Mouse (Mus musculus) kidney, postnatal 36 days (tissue): ENCODE data around the gene Smim13.
"Not testable (repeated sequence)": the region's sequence is repeated elsewhere in the genome, so short reads cannot be mapped to it uniquely, and the experiment has no call there.

ENCODE experiments used
- DNase-seq, 2 experiments: peaks; one replicate each; pipeline ENCODE4 v3.0.0; 2021 to 2022; ENCODE audit warnings: mixed read lengths in 2 of 2

Smim13 gene

DNA sequence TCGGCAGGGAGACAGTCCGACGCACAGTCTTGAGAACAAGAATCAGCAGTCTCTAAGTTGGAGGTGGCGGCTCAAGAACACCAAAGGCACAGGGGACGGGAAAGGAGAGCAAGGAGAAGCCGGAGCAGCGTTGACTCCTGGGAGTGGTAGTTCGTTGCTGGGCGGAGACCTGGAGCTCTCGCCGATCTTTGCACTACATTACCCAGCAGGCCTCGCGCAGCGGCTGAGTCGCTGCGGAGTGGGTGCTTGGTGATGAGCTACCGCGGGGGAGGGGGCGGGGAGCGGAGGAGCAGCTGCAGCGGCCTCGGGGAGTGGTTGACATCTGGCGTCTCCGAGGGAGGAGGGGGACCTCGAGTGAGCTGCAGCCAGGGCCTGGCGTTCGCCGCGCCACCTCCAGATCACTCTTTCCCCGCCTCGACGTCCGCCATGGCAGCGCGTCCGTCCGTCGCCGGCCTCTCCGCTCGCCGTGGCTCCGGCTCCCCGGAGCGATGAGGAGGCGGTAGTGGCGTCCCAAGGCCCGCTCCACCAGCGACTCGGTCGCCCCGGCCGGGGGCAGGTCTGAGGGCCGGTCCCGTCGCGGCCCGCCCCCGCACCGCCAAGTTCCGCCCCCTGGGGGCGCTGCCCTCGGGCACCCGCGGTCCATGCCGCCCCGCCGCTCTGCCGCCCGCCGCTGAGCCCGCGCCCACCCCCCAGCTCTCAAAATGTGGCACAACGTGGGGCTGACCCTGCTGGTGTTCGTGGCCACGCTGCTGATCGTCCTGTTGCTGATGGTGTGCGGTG is at the start of gene Smim13:
TSS of gene Smim13 (plus strand) at position 307 of the 780 bp plus-strand sequence.
- DNase-seq: peak; percentile 95 to 97

DNA sequence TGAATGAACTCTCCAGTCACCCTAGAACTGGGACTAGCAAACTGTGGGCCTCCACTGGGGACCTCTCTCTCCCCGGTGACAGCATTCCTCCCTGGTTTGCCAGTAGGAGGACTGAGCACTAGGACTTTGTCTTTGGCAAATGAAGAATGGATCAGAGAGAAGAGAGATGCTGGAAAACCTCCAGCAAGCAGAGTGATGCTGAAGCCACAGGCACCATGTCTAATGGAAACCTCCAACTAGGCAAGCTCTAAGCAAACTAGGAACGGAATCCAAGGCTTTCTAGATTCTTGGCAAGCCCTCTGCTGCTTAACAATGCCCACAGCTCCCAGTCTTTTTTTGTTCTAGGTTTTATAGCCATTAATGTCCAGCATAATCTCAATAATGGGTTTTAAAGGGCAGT is 48.8 kb upstream of the Smim13 start:
- no peak for DNase-seq

DNA sequence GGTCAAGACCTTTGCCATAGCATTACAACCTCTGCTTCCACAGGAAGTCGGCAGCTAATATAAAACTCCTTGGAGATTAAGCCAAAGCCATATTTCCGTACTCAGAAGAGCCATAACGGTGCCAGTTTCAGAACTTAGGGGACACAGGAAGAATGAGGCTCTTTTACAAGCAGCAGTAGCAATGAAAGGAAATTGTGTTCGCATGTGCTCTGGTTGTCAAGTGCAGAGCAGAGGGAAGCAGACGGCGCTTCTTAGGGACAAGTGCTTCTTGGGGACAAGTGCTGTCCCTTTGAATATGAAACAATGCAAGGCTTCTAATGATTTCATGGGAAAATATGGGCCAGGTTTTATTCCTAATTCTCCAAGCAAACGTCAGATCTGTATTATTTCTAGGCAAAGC is 46.4 kb upstream of the Smim13 start:
- no peak for DNase-seq

DNA sequence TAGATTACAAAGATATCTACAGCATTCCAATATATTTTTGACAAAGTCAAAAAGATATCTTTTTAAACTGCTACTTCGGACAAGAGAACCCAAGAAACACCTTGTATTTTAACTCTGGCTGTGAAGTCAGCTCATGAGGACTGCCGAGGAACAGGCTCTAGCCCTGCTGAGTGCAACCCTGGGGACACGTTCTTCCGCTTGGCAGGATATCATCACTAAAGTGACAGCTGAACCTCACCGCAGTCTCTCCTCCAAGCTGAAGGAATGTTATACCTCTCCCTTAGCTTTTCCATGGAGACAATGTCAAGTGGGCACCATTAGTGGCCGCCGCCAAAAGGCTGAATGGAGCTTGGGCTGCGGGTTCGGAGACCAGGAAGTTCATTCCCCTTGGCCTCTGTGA is 46.0 kb upstream of the Smim13 start:
- DNase-seq: no peak

DNA sequence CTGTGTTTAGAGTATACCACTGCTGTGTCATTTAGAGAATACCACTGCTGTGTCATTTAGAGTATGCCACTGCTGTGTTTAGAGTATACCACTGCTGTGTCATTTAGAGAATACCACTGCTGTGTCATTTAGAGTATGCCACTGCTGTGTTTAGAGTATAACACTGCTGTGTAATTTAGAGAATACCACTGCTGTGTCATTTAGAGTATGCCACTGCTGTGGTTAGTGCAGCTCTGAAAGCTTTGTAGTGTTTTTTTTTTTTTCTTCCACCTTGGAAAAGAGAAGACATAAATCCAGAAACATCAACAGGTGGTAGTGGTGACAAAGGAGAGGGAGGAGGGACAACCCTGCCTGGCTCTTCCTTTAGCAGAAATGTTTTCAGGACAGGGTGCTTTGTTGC is 44.1 kb upstream of the Smim13 start:
- DNase-seq: not testable (repeated sequence)

DNA sequence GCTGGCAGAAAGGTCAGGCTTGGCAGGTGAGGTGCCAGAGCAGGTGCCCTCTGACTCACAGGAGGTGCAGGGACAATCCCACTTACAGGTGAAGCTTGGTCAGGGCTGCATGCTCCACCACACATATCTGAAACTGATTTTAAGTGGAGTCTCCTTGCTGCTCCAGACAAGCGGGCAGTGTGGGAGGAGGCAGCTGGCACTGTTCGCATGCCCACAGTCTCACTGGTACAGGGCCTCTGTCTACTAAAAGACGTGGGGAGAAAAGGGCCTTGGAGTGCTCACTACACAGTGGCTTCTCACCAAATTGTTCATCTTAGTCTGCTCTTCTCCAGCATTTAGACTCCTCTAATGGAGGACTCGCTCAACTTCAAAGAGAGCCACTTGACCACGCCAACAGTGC is 43.4 kb upstream of the Smim13 start:
- DNase-seq: no peak

DNA sequence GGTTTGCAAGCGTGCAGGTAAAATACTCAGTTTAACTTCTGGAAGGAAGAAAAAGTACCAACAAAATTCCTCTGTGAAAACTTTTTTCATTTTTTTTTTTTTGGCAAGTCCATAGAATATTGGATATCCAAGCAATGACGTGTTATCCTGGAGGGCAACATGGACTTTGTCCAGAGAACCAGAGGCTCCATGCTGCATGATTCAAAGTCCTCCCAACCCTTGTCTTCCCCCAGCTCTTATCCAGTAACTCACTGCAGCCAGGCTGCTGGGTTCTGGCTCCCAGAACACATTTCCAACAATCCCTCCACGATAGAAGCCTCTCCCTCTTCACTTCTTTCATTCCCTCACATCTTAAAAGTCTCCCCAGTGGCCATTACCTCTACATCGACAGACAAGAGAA is 38.4 kb upstream of the Smim13 start:
- peak; percentile 39 to 51 for DNase-seq

DNA sequence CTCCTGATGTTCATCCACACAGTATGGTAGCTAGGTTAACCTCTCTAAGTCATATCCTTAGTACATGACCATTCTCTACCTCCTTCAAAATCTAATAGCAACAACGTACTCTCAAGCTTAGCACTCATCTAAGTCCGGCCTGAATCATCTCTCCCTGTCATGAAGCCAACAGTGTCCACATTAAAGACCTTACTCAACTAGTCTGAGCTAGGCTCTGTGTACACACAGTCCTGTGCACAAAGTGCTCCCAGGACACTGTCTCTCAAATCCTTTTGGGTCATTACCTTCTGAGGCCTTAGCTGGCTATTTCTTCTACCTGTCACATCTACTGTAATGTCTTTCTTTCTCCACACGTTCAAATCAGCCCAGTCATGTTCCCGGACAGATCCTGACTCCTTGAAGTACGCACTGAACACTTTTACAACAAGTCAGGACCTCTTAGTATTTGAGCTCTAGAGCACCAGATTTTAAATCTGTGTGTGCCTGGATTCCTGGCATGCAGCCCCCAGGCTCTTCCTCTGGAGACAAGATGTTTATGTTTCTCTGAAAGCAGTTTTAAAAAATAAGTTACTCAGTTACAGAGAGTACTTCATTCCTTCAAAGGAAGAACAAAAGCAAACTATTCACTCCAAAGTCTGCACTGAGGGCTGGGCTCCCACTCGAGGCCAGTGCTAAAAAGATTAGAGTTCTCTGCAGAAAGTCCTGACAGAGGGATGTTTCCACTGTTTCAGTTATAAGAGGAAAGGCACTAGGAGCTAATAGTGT is 36.9 kb upstream of the Smim13 start:
- peak; percentile 41 to 46 for DNase-seq

DNA sequence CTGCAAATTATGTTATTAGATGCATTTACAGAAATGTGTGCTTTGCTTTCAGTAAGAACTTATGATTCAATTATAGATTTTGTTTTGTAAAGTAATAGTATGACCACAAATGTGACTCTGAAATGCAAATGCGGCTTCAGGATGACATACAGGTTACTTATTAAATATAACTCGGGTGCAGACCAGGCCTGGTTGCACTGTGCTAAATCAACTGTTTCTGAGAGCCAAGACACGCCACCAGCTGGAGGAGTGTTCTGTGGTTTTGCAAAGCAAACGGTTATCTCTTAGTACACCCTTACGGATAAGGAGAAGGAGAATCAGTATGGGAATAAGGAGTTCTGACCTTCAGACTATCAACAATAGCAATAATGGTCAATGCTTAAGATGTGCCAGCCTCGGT is 34.0 kb upstream of the Smim13 start:
- peak in 1 of 2 experiments; percentile 41 for DNase-seq

DNA sequence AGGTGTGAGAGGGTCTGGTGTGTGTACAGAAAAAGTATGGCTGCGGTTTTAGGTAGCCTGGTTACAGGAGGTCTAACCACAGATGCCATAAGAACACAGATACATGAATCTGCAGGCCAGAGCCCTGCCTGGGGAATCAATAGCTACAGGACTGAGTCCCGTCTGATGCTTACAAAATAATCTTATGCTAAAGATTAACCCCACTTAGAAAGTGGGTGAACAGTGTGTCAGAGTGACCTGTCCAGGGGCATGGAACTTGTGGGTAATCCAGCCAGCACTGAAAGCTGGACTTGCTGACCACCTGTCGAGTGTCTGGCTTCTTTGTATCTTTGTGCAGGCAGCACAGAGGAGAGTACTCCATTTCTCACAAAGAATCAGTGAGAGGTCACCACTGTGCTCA is 33.4 kb upstream of the Smim13 start:
- DNase-seq: peak in 1 of 2 experiments; percentile 38

DNA sequence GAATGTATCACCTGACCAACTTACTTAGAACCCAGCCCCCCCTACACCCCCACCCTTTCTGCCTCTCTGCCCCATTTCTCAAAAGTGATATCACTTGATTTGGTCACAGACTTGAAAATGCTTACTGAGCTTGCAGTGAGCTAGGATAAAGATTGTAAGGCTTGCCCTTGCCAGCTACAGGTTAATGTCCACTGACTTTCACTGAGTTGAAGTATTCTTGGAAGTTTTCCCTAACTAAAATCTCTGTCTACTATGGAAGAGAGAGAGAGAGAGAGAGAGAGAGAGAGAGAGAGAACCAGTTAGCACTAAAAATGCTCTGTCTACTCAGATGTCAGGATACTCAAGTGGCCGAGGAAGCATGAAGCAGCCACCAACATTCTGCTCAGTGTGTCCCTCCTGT is 30.6 kb upstream of the Smim13 start:
- peak in 1 of 2 experiments; percentile 34 for DNase-seq

DNA sequence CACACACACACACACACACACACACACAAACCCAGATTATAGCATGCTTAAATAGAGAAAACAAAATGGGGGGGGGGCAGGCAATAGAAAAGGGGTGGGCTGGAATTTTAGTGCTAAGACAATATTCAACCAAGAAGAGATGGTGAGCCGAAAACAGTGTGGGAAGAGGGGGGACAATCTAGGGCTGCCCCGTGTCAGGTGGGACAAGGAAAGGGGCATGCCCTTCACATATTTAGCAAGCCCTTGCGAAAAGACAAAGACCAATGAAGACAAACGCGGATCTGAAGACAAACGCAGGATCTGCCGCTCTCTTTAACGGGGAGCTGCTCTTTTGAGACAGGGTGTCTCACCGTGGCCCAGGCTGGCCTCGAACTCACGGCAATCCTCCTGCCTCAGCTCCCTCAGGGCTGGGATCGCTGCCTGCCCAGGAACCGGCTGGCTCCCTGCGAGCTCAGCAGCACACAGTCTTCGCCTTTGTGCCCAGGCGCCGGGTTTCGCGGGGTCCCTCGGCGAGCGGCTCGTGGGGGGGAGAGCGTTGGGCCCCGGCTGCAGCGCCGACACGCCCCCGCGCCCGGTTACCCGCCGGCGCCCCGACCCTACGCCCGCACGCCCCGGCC is 29.8 kb upstream of the Smim13 start:
- peak; percentile 13 to 49 for DNase-seq

DNA sequence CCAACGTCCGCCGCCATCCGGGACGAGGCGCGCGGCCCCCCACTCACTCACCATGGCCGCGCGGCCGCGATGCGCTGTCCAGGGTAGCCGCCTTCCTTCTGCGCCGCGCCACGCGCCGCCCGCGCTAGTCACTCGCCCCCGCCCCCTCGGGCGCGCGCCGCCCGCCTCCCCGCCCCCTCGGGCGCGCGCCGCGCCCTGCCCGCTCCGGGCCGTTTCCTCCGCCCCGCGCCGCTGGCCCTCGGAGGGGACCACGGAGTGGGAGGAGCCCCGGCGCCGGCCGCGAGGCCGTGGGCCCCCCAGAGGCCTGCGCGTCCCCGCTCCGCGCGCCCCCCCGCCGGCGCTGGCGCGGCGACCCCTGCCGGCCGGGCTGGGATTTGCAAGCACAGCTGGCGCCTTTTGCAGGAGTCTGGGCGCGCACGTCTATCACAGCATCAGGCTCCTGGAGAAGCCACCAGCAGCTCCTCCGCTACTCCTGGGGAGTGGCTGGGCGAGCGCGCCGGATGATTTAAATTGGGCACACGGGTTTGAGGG is 29.3 kb upstream of the Smim13 start, which contains the start of gene Elovl2:
TSS of gene Elovl2 (minus strand) at position 102 of the 531 bp plus-strand sequence.
- peak; percentile 73 to 87 for DNase-seq

DNA sequence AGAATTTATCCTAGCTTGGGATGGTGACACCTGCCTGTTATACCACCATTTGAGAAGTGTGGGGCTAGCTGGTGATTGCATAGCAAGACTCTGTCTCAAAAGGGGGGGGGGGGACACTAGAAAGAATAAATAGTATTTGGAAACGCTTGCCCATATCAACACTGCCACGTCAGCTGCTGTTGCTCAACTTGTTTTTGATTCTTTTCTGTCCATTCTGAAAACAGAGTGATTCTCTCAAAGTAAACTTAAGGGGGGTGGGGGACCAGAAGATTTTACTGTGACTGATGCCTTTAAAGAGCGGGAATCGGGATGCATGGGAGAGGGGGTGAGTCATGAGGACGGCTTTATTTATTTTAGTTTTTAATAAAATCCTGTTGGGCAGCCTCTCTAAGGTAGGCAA is 23.1 kb upstream of the Smim13 start:
- no peak for DNase-seq

DNA sequence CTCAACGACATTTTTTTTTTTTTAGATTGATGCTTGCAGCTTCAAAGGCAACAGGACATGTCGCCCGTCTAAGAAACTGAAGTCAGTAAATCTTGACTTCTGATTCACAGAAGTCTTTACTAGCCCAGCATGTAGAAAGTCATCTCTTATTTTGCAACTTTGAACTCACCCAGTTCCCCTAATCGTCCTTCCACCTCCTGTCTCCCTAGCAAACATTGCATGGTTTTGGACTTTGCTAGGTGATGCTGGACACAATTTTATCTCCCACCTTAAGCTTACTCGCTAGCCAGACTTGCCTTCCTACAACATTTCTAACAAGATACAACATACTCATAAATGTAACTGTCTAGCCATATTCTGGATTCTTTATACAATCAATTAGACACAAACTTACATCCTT is 21.6 kb upstream of the Smim13 start:
- DNase-seq: no peak

DNA sequence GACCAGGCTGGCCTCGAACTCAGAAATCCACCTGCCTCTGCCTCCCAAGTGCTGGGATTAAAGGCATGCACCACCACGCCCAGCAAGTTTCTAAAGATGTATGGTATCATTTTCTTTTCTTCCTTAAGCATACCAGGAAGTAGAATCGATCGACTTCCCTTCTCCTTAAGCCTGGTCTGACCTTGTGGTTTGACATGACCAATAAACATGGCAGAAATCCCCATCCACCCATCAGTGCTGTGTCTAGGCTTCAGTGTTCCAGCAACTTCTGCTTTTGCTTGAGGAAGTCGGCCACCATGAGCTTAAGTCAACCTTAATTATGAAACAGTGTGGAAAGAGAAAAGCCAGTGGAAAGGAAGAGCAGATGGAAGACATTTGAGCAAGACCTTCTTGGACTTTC is 19.4 kb upstream of the Smim13 start:
- no peak for DNase-seq

DNA sequence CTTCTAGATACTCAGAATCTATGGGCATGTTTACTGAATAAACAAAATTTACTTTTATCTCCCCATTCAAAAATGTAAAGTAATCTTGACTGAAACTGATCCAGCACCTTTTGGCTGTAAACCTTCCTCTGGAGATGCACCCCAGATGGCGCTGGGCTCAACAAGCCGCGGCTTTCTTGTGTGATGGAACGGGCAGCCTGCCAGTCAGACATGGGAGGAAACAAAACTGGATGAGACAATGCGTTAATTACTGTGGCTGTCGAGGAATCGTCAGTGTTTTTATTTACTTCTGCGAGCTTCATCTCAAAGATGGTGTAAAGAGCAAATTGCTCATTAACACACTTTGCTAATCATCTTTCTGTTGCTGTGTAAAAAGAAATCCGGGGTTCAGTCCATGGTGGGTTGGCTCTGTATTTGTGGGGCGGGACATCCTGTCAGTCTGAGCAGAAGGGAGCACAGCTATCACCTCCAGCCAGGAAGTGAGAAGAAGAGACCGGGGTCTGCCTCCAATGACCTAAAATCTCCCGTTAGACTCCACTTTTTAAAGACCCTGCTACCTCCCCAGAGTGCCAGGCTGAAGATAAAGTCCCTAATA is 18.2 kb upstream of the Smim13 start:
- peak in 1 of 2 experiments; percentile 47 for DNase-seq

DNA sequence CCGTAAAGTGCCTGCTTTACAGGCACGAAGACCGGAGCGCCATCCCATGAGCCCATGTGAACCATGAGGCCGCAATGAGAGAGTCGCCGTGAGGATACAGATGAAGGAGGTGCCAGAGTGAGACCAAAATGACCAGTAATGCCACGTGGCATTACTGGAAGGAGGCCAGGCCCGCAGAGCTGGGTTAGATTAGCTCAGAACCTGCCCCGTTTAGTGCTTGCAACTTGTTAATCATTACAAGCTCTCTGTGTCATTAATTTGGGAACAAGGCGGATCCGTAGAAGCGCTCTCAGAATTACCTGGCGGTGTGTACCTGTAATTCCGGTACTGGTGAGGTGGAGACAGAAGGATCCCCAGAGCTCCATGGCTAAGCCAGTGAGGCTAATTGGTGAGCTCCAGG is 17.4 kb upstream of the Smim13 start:
- peak; percentile 90 to 92 for DNase-seq

DNA sequence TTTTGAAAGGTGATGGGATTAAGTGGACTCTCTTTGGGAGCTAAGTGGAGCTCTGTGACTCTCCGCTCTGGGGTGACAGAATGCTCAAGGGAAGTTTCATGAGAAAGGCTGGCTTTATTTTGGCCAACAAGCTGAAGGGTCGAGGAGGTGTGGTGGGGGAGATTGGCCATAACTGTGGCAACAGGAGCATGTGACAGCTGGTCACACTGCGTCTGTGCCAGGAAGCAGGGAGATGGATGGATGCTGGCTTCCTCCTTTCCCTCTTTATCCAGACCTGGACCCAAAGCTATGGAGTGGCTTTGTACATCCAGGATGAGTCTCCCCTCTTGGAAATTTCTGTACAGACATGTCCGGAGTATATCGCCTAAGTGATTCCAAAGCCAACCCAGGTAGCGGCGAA is 16.4 kb upstream of the Smim13 start:
- DNase-seq: no peak

DNA sequence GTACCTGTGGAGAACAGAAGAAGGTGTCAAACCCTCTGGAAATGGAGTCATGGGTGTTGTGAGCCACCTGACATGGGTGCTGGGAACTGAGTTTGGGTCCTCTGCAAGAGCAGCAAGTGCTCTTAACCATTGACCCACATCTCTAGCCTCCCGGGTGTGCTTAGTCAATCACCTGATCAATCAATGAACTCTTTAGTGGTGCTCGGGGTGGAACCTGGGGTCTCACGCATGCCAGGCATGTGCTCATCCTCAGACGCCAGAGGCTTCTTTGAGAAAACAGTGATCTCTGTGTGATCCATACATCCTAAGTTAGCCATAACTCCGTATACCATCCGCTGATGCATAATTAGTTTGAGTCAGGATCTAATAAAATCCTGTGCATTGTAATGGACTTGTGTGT is 14.5 kb upstream of the Smim13 start:
- no peak for DNase-seq

DNA sequence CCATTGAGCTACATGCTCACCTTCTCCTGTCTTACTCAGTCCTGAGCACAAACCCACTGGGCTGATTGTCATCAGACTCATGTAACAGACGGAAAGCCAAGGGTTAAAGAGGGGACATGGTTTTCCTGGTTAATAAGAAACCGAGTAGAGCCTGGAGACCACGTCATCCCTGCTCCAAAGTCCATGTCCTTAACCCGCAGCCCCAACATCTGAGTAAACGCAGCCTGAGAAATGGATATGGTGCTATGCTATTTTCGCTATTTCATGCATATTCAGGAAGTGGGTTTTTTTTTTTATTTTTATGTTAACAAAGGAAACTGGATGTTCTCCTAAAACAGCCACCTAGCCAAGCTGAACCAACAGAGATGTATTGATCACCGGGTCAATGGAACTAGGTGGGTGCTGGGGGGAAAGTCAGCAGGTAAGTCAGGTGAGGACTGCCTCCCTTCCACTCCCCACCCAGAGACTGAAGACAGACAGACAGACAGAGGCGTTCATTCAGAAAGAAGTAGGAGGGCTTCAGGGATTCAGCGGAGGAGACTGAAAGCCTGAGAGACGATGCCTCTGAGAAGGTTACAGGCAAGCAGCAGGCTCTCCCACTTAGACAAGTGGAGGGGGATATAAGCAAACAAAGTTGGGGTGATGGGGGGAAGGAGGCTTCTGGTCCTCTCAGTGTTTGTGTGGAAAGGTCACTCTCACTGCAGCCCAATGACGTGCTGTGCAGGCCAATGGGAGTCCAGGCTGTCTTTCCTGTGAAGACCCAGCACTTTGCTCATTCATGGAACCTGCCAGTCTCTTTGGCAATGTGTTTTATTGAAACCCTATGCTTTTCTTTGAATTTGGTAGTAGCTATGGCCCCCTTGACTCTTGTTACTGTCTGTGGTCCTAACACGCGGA is 13.6 kb upstream of the Smim13 start:
- peak; percentile 68 to 79 for DNase-seq
